Mouse (Mus musculus) midbrain, embryonic 15.5 days (tissue): ENCODE measurements around the gene Nat10. TPM values are rescaled to one million over a fixed set of nuclear protein-coding genes. Genes with fewer than 3 reads are reported as not detected.

Experiments
- ATAC-seq: fragments of 200-750 bp; cut with Nextera tagmentation; replicated peaks from 2 replicates; pipeline ENCODE4 v1.8.0; 2017; ENCODE audit warnings: moderate TSS enrichment
- H3K27ac ChIP-seq: fragments of 300-500 bp; sonication (generic); 2 replicates; pipeline ENCODE4 v1.5.1; 2015; ENCODE audit warnings: mild to moderate bottlenecking, inconsistent platforms
- H3K27me3 ChIP-seq: fragments of 300-500 bp; sonication (generic); replicated peaks from 2 replicates; pipeline ENCODE4 v1.6.1; 2015; ENCODE audit warnings: inconsistent platforms
- H3K36me3 ChIP-seq: fragments of 300-500 bp; sonication (generic); replicated peaks from 2 replicates; pipeline ENCODE4 v1.6.1; 2015; ENCODE audit warnings: inconsistent platforms
- H3K4me1 ChIP-seq: fragments of 300-500 bp; sonication (generic); 2 replicates; pipeline ENCODE4 v1.6.1; 2015; ENCODE audit warnings: inconsistent platforms
- H3K4me2 ChIP-seq: fragments of 300-500 bp; sonication (generic); 2 replicates; pipeline ENCODE4 v1.6.1; 2015; ENCODE audit warnings: inconsistent platforms, mild to moderate bottlenecking, moderate library complexity
- H3K4me3 ChIP-seq: fragments of 300-500 bp; sonication (generic); 2 replicates; pipeline ENCODE4 v1.5.1; 2015; ENCODE audit warnings: mild to moderate bottlenecking, inconsistent platforms
- H3K9ac ChIP-seq: fragments of 300-500 bp; sonication (generic); 2 replicates; pipeline ENCODE4 v1.6.1; 2015; ENCODE audit warnings: mild to moderate bottlenecking, inconsistent platforms
- H3K9me3 ChIP-seq: fragments of 300-500 bp; sonication (generic); 2 replicates; pipeline ENCODE4 v1.6.1; 2016; ENCODE audit warnings: inconsistent platforms
- WGBS: fragments of 180-500 bp; shearing (Covaris S2); methylation state at CpG from one replicate; pipeline ENCODE4 v1.1.7; 2015; ENCODE audit warnings: mixed read lengths; 5-methylcytosine and 5-hydroxymethylcytosine counted together
- polyA plus RNA-seq: library from polyadenylated mRNA; unstranded; fragments of >200 nt; fragmentation: Nextera tagmentation; extraction: Ambion mirVana; gene quantifications from 2 replicates; pipeline ENCODE4 v1.2.1, GENCODE M21; 2015

Nat10 gene
- 20.1 and 20.4 TPM in 2 replicates for polyA plus RNA-seq

- H3K9ac ChIP-seq: peak within 1 kb of the TSS; percentile 68
- H3K36me3 ChIP-seq: peaks cover 5% of the 10 kb centered on the region; the same call in 1 of the 2 replicates
- ATAC-seq: peak; percentile 97
- H3K9me3 ChIP-seq: no peaks in the 10 kb centered on the region
- peak within 1 kb of the TSS; percentile 92 for H3K4me2 ChIP-seq
- no peaks in the 10 kb centered on the region for H3K27me3 ChIP-seq
- peaks cover 22% of the 10 kb centered on the region for H3K4me1 ChIP-seq
- H3K27ac ChIP-seq: peak within 1 kb of the TSS; percentile 75
- WGBS: under 1% methylated on average over 47 of the region's 47 CpGs
- peak within 1 kb of the TSS; percentile 64 for H3K4me3 ChIP-seq
Measured at GRCm38 (mm10) chr2:103760906-103761716, at the start of gene Nat10. TSS of gene Nat10 (minus strand) at chr2:103761270.

GRCm38 (mm10) chr2:103810412-103810811 lies 49.3 kb upstream of the Nat10 start:
- Histone ChIP-seq H3K4me2 (no peak overlapping the region), H3K27me3 (no peaks in the 10 kb centered on the region), H3K27ac (no peak overlapping the region), H3K9ac (no peak overlapping the region), H3K4me1 (no peaks in the 10 kb centered on the region), H3K36me3 (no peaks in the 10 kb centered on the region), H3K4me3 (no peak overlapping the region), H3K9me3 (no peaks in the 10 kb centered on the region)
- no peak for ATAC-seq
- 89% methylated on average over 6 of the region's 6 CpGs for WGBS

GRCm38 (mm10) chr2:103808466-103808865 lies 47.4 kb upstream of the Nat10 start:
- H3K4me3 ChIP-seq: no peak overlapping the region
- no peak for ATAC-seq
- no peaks in the 10 kb centered on the region for H3K27me3 ChIP-seq
- H3K4me1 ChIP-seq: no peaks in the 10 kb centered on the region
- H3K36me3 ChIP-seq: no peaks in the 10 kb centered on the region
- no peak overlapping the region for H3K4me2 ChIP-seq
- H3K9me3 ChIP-seq: no peaks in the 10 kb centered on the region
- H3K9ac ChIP-seq: no peak overlapping the region
- no peak overlapping the region for H3K27ac ChIP-seq

GRCm38 (mm10) chr2:103803770-103804530 lies 42.9 kb upstream of the Nat10 start:
- Histone ChIP-seq H3K9ac (no peak overlapping the region), H3K27ac (no peak overlapping the region), H3K9me3 (no peaks in the 10 kb centered on the region), H3K4me2 (no peak overlapping the region), H3K36me3 (no peaks in the 10 kb centered on the region), H3K4me3 (no peak overlapping the region), H3K27me3 (no peaks in the 10 kb centered on the region), H3K4me1 (no peaks in the 10 kb centered on the region)
- no peak for ATAC-seq
- WGBS: 87% methylated on average over 5 of the region's 5 CpGs

- no peaks in the 10 kb centered on the region for H3K36me3 ChIP-seq
- whole genome bisulfite sequencing: 92% methylated on average over 1 of the region's 1 CpGs
- no peak overlapping the region for H3K27ac ChIP-seq
- no peak overlapping the region for H3K4me2 ChIP-seq
- H3K4me3 ChIP-seq: no peak overlapping the region
- H3K9ac ChIP-seq: no peak overlapping the region
- no peaks in the 10 kb centered on the region for H3K27me3 ChIP-seq
- peaks cover 9% of the 10 kb centered on the region for H3K4me1 ChIP-seq
- no peak for ATAC-seq
- H3K9me3 ChIP-seq: no peaks in the 10 kb centered on the region
Measured at GRCm38 (mm10) chr2:103802422-103802821, 41.4 kb upstream of the Nat10 start.

GRCm38 (mm10) chr2:103797491-103798009 lies 36.5 kb upstream of the Nat10 start, which contains the start of gene Caprin1:
TSS of gene Caprin1 (minus strand) at chr2:103797649.
- H3K9ac ChIP-seq: peak within 1 kb of the TSS; percentile 93
- ATAC-seq: peak; percentile 94
- under 1% methylated on average over 29 of the region's 33 CpGs for WGBS
- H3K9me3 ChIP-seq: no peaks in the 10 kb centered on the region
- H3K4me2 ChIP-seq: peak within 1 kb of the TSS; percentile 68
- H3K4me1 ChIP-seq: peaks cover 26% of the 10 kb centered on the region
- H3K27ac ChIP-seq: peak within 1 kb of the TSS; percentile 100
- H3K4me3 ChIP-seq: peak within 1 kb of the TSS; percentile 90
- H3K27me3 ChIP-seq: no peaks in the 10 kb centered on the region
- peaks cover 11% of the 10 kb centered on the region; the same call in 1 of the 2 replicates for H3K36me3 ChIP-seq

GRCm38 (mm10) chr2:103796861-103797466 lies 35.9 kb upstream of the Nat10 start:
- peaks cover 12% of the 10 kb centered on the region; the same call in 1 of the 2 replicates for H3K36me3 ChIP-seq
- WGBS: under 1% methylated on average over 54 of the region's 72 CpGs

GRCm38 (mm10) chr2:103796211-103796860 lies 35.3 kb upstream of the Nat10 start:
- peaks cover 34% of the 10 kb centered on the region for H3K4me1 ChIP-seq
- peak overlapping the region; percentile 90 for H3K4me3 ChIP-seq
- H3K27ac ChIP-seq: peak overlapping the region; percentile 100
- H3K27me3 ChIP-seq: no peaks in the 10 kb centered on the region
- peak overlapping the region; percentile 93 for H3K9ac ChIP-seq
- peak; percentile 64 for ATAC-seq
- H3K36me3 ChIP-seq: peaks cover 13% of the 10 kb centered on the region; the same call in 1 of the 2 replicates
- H3K4me2 ChIP-seq: peak overlapping the region; percentile 68
- WGBS: under 1% methylated on average over 42 of the region's 42 CpGs
- H3K9me3 ChIP-seq: no peaks in the 10 kb centered on the region

More at GRCm38 (mm10) chr2:103796861-103797466, 35.9 kb upstream of the Nat10 start:
- Histone ChIP-seq H3K27me3 (no peaks in the 10 kb centered on the region), H3K4me3 (peak overlapping the region; percentile 90), H3K4me1 (peaks cover 32% of the 10 kb centered on the region), H3K4me2 (peak overlapping the region; percentile 68), H3K9me3 (no peaks in the 10 kb centered on the region), H3K9ac (peak overlapping the region; percentile 93), H3K27ac (peak overlapping the region; percentile 100)
- ATAC-seq: peak; percentile 74

GRCm38 (mm10) chr2:103795843-103796210 lies 34.8 kb upstream of the Nat10 start:
- H3K27me3 ChIP-seq: no peaks in the 10 kb centered on the region
- peak overlapping the region; percentile 93 for H3K9ac ChIP-seq
- peak overlapping the region; percentile 68 for H3K4me2 ChIP-seq
- peaks cover 39% of the 10 kb centered on the region for H3K4me1 ChIP-seq
- H3K36me3 ChIP-seq: peaks cover 13% of the 10 kb centered on the region; the same call in 1 of the 2 replicates
- WGBS: 0% methylated on average over 11 of the region's 11 CpGs
- peak overlapping the region; percentile 100 for H3K27ac ChIP-seq
- peak overlapping the region; percentile 90 for H3K4me3 ChIP-seq
- peak; percentile 75 for ATAC-seq
- no peaks in the 10 kb centered on the region for H3K9me3 ChIP-seq

GRCm38 (mm10) chr2:103792009-103792408 lies 30.9 kb upstream of the Nat10 start:
- no peak overlapping the region for H3K9ac ChIP-seq
- no peak overlapping the region for H3K4me3 ChIP-seq
- no peaks in the 10 kb centered on the region for H3K27me3 ChIP-seq
- peaks cover 40% of the 10 kb centered on the region for H3K4me1 ChIP-seq
- WGBS: 95% methylated on average over 1 of the region's 1 CpGs
- no peaks in the 10 kb centered on the region for H3K9me3 ChIP-seq
- no peak overlapping the region for H3K27ac ChIP-seq
- no peak overlapping the region for H3K4me2 ChIP-seq
- ATAC-seq: no peak
- peaks cover 13% of the 10 kb centered on the region; the same call in 1 of the 2 replicates for H3K36me3 ChIP-seq

- Histone ChIP-seq H3K4me3 (no peak overlapping the region), H3K27ac (no peak overlapping the region), H3K27me3 (no peaks in the 10 kb centered on the region), H3K9ac (no peak overlapping the region), H3K4me2 (no peak overlapping the region), H3K9me3 (no peaks in the 10 kb centered on the region), H3K4me1 (peaks cover 11% of the 10 kb centered on the region), H3K36me3 (peaks cover 6% of the 10 kb centered on the region)
- WGBS: 95% methylated on average over 1 of the region's 1 CpGs
- ATAC-seq: no peak
Measured at GRCm38 (mm10) chr2:103785735-103786134, 24.7 kb upstream of the Nat10 start.
